Mouse (Mus musculus) heart, adult 8-10 months (tissue): ENCODE results near the gene Gins3. TPM values are rescaled to one million over a fixed set of nuclear protein-coding genes. Genes with fewer than 3 reads are reported as not detected.
"Not testable (repeated sequence)": the region's sequence is repeated elsewhere in the genome, so short reads cannot be mapped to it uniquely, and the experiment has no call there.

Source experiments
- DNase-seq: peaks from one replicate; pipeline ENCODE4 v3.0.0; 2022; ENCODE audit warnings: low spot score
- total RNA-seq, 4 experiments: library from RNA; stranded (reverse); gene quantifications; 2 replicates each; pipeline ENCODE4 v1.2.4; 2022

Gene Gins3
- 1 to 10 TPM in 3 of 4 experiments, under 1 TPM in 1; 0.71 to 1.9 (median 1.3) TPM for total RNA-seq

DNA sequence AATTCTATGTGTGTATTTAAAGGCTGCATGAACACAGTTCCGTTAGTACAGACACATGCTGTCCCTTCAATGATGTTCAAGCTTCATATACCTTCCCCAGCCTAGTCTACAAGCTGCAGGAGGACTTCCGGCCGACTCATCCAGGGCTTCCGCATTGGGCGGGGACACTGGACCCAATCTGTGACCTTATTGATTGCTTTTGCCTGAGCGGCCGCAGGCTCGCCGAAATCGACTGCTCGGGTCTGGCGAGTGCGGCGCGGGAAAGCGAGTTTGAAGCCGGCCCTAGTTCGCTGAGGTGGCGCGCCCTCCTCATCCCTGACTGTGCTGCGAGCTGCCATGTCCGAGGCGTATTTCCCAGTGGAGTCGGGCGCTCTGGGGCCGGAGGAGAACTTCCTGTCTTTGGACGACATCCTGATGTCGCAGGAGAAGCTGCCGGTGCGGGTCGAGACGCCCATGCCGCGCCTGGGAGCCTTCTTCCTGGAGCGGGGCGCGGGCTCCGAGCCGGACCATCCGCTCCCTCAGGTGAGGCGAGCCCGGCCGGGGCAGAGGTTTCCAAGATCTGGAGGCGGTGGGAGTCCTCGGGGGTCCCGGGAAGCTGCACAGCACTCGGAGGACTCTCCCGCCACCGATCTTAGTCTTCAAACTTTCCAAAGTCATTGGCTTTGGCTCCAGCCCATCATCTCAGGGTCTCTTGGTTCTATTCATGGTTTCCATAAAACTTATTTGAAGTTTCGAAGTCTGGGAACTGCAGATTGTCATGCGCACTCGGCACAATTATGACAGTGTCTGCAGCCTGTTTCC is at the start of gene Gins3:
Gins3 (plus strand) TSS at position 192 of the 801 bp plus-strand sequence.
- peak; percentile 93 for DNase-seq

DNA sequence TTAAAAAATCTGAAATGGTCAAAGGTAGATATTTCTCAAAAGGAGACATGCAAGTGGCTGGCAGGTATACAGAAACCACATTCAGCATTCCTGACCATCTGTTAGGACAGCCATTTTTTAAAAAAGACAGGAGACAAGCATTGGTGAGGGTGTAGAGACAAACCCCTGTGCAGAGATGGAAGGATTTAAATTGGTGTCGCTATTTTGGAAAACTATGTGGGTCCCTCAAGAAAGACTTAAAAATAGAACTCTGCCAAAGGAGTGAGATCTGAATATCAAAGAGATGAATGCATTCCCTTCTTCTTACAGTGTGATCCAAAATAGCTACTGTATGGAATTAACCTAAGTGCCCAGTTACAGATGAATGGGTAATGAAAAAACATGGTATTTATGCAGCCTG is 45.9 kb upstream of the Gins3 start:
- DNase-seq = no peak

- DNase-seq = no peak
Measured at GRCm38 (mm10) chr8:95589282-95589681, 44.0 kb upstream of the Gins3 start.

DNA sequence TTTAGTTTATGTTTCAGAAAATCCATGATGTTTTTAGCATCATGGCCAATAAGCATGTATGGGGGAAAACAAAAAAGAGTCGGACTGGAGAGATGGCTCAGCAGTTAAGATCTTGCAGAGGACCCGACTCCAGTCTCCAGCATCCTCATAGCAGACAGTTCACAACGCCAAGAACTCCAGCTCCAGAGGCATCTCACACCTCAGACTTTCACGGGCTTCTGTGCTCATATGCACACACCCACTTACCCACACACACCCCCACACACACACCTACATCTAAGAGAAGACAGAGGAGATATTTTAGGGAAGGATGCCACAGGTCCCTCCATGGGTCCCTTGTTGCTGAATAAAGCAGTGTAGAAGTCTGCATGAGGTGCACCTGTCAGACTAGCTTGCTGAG is 42.7 kb upstream of the Gins3 start:
- no peak for DNase-seq

DNA sequence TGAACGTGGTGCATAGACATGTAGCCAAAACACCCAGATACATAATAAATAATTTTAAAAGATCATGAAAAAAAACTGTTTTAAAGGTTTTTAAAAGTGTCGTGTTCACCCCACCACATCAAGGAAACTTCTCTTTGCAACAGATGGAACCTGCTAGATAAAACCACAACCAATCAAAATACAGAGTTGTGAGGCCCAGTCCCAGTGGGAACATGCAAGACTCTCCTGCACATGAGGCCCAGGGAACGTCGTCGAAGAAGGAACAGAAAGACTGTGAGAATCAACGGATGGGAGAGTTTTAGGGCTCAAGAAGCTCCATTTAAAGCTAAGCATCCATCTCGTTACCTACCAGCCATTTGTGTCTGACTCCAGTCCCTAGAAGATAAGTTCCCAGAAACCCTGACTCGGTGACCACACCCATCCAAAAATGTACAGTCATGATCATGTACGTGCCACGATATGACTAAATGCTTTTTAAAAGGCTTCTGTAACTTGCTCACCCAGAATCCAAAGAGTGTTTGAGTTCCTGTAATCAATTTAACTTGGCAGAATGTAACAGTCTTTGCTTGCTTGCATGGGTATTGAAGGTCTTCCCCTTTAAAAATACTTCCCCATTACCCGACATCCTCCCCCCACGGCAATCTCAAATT is 41.0 kb upstream of the Gins3 start:
- no peak for DNase-seq

- no peak for DNase-seq
Measured at GRCm38 (mm10) chr8:95593439-95594393, 39.5 kb upstream of the Gins3 start.

- DNase-seq = no peak
Measured at GRCm38 (mm10) chr8:95595131-95595530, 38.1 kb upstream of the Gins3 start.

DNA sequence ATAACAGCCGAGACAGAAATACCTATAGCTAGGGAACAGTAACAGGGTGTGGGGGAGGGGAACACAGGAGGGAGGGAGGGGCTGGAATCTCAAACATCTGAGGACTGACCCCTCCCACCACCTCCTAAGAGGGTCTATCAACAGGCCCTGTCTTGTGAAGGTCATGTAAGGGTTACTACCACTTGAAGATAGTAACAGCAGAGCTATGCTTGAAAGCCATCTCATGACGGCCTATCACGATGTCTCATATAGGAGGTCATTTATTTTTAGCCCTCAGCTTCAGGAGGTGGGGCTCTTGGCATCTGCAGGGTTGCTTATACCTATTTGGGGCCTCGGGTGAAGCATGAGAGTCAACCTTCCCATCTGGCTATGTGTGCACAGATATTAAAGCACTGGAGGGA is 36.4 kb upstream of the Gins3 start:
- DNase-seq = peak; percentile 35

DNA sequence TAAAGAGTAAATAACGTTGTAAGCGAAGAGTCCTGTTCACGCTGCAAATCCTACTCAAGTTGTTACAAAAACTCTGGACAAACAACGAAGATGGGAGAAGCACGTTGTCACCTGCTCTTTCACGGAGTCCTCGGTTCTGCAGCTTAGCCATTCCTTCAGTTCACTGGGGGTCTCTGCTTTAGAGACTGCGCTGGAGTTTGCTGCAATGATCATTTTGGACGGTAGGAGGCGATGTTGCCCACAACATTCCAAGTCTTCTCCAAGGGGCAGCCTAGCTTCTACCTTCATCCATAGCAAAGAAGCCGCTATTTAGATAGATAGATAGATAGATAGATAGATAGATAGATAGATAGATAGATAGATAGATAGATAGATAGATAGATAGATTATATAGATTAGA is 33.4 kb upstream of the Gins3 start:
- peak; percentile 11 for DNase-seq

DNA sequence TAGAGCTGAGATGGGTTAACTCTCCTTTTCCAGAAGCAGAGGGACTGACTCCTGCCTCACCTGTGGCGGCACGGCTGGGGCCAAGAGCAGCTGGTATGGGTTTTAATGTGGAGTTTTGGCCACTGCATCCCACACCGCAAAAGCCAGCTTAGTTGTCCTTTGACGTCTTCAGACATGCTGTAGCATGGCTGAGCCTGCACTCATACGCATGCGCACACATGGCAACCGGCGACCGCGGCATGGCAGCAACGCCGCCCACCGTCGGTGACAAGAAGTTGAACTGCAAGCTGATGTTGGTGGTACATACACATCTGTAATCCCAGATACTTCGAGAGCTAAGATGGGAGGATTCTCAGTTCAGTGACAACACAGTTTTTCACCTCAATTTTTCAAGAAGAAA is 31.9 kb upstream of the Gins3 start:
- DNase-seq = no peak

DNA sequence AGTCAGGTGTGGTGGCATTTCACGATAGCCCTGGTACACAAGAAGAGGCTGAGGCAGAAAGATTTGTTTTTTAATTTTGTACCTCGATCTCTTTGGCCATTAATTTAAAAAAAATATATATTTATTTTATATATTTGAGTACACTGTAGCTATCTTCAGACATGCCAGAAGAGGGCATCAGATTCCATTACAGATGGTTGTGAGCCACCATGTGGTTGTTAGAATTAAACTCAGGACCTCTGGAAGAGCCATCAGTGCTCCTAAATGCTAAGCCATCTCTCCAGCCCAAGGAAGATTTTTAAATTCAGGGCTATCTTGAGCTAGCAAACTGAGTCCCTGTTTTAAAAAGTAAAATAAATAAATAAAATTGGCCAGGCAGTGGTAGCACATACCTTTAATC is 31.1 kb upstream of the Gins3 start:
- no peak for DNase-seq

GRCm38 (mm10) chr8:95606509-95606908 is 26.7 kb upstream of the Gins3 start:
- DNase-seq = not testable (repeated sequence)

GRCm38 (mm10) chr8:95607210-95607609 is 26.0 kb upstream of the Gins3 start:
- no peak for DNase-seq

- DNase-seq = no peak
Measured at GRCm38 (mm10) chr8:95609406-95609805, 23.8 kb upstream of the Gins3 start.

DNA sequence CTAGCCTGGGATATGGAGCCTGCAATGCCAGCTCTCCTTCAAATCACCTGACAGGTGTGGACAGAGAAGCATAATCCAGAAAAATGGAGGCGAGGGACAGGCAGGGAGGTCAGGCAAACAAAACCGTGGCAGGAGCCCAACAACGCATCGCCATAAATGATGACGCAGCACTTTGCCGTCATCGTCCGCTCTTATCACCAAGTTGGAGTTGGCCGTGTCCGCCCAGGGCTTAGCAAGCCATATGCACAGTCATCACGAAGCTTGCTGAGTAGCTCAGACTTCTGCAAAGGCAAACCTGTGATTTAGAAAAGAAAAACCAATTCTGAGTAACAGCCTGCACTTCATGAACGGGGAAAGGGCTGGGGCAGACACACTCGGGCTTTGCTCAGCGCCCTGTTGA is 22.5 kb upstream of the Gins3 start:
- no peak for DNase-seq

GRCm38 (mm10) chr8:95611769-95612168 is 21.5 kb upstream of the Gins3 start:
- no peak for DNase-seq

GRCm38 (mm10) chr8:95616383-95616782 is 16.9 kb upstream of the Gins3 start:
- DNase-seq = no peak

DNA sequence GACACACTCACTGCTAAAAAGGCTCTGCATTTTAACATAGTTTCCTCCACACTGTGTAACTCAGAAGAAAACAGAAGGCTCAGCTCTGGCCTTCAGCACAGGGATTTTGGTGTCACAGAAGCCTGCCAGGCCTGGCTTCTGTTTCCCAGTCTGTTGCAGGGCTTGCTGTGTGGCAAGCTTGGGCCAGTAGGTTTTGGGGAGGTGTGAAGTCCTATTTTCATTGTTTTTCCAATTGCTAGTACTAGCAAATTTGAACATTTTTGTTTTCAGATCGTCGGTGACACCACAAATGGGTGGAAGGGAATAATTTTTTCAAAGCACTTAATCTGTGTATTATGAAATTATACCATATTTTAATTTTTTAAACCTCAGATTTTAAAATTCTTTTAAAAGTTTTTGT is 13.2 kb upstream of the Gins3 start:
- no peak for DNase-seq

- DNase-seq = no peak
Measured at GRCm38 (mm10) chr8:95624833-95625232, 8.4 kb upstream of the Gins3 start.

DNA sequence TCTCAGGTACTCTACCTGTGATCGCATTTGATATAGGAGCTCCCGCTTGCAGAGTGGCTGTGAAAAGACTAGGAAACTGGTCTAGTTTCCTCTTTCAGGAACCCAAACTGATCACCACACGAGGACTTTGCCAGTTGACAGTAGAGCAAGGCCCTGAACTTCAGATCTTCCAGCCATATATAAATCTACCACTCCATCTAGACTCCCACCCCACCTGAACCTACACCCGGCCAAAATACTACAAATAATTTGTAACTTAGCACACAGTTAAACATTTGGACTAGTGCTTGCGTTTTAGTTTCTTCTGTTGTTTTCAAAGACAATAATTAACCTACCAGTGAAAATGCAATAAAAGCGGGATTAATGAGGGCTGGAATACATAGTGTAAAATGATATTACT is 413 bp upstream of the Gins3 start:
- no peak for DNase-seq

- no peak for DNase-seq
Measured at GRCm38 (mm10) chr8:95634063-95634340, 749 bp downstream of the Gins3 start.

GRCm38 (mm10) chr8:95644942-95645341 is 11.7 kb downstream of the Gins3 start:
- DNase-seq = no peak
